Comparison of ENCODE assay signal across 7 mouse cellular contexts in genomic region chrX:13244588-13244987, GRCm38 (mm10). TPM values are rescaled to one million over a fixed set of nuclear protein-coding genes. Genes with fewer than 3 reads are reported as not detected.
A peak's percentile ranks its signal among the peaks of the same experiment; 100 is the strongest.
DNase-seq lines count a peak whose midpoint lies in the region; ATAC-seq lines count a peak whose summit lies in the region.

No protein-coding gene starts in this region.

- ATAC-seq in limb, embryonic 12.5 days (ENCODE audit: insufficient number of reproducible peaks, insufficient read depth, low FRiP score, low TSS enrichment, low read depth) = no peak
- ATAC-seq in liver, embryonic 16.5 days (ENCODE audit: low read depth) = peak; percentile 73

- no peak overlapping the region for H3K4me3 ChIP-seq in limb, embryonic 12.5 days (replicated peaks)
- no peak overlapping the region for H3K4me3 ChIP-seq in limb, embryonic 10.5 days
- H3K4me3 ChIP-seq in brown adipose tissue, adult 24 weeks (ENCODE audit: insufficient read depth, low read depth, low read length) = no peak overlapping the region
- no peak overlapping the region for H3K4me3 ChIP-seq in liver, embryonic 16.5 days (ENCODE audit: low read depth, low read length)

- H3K4me1 ChIP-seq in limb, embryonic 12.5 days (replicated peaks) = peaks cover 13% of the 10 kb centered on the region
- H3K4me1 ChIP-seq in limb, embryonic 10.5 days = peaks cover 19% of the 10 kb centered on the region
- peaks cover 5% of the 10 kb centered on the region; the same call in 1 of the 2 replicates for H3K4me1 ChIP-seq in brown adipose tissue, adult 24 weeks (ENCODE audit: control insufficient read depth, insufficient read depth, insufficient read length, low read length)
- peaks cover 14% of the 10 kb centered on the region for H3K4me1 ChIP-seq in liver, embryonic 16.5 days (ENCODE audit: control insufficient read depth, low read depth, low read length)

- no peak for DNase-seq in limb, embryonic 10.5 days (ENCODE audit: low spot score)
- DNase-seq in kidney, adult 8-10 months = peak; percentile 51 to 72
- DNase-seq in layer of hippocampus, postnatal 25 days (ENCODE audit: extremely low spot score in 1 of 2, low spot score in 1 of 2) = no peak
- DNase-seq in ovary, postnatal 36 days (ENCODE audit: low spot score) = no peak

- no peak overlapping the region for H3K4me2 ChIP-seq in limb, embryonic 12.5 days
- peak overlapping the region; percentile 17 for H3K4me2 ChIP-seq in liver, embryonic 16.5 days (ENCODE audit: low read depth, low read length)

- H3K27ac ChIP-seq in limb, embryonic 12.5 days = 0 out of 2 replicates have a peak overlapping the region, but pooled peaks have one; percentile 31
- H3K27ac ChIP-seq in limb, embryonic 10.5 days = no peak overlapping the region
- H3K27ac ChIP-seq in brown adipose tissue, adult 24 weeks (replicated peaks; ENCODE audit: low read depth, low read length) = peak overlapping the region; percentile 76
- peak overlapping the region; percentile 66 for H3K27ac ChIP-seq in liver, embryonic 16.5 days (ENCODE audit: low read length)

- H3K36me3 ChIP-seq in limb, embryonic 12.5 days = no peaks in the 10 kb centered on the region
- no peaks in the 10 kb centered on the region for H3K36me3 ChIP-seq in limb, embryonic 10.5 days
- H3K36me3 ChIP-seq in liver, embryonic 16.5 days (ENCODE audit: control insufficient read depth, insufficient read depth) = no peaks in the 10 kb centered on the region

- H3K9me3 ChIP-seq in limb, embryonic 12.5 days = no peaks in the 10 kb centered on the region
- no peaks in the 10 kb centered on the region for H3K9me3 ChIP-seq in limb, embryonic 10.5 days (replicated peaks)
- no peaks in the 10 kb centered on the region for H3K9me3 ChIP-seq in liver, embryonic 16.5 days (replicated peaks; ENCODE audit: control insufficient read depth, low read length)

- no peak overlapping the region for H3K9ac ChIP-seq in limb, embryonic 12.5 days (replicated peaks)
- no peak overlapping the region for H3K9ac ChIP-seq in liver, embryonic 16.5 days (ENCODE audit: low read depth, low read length)

- peaks cover 34% of the 10 kb centered on the region for H3K27me3 ChIP-seq in limb, embryonic 12.5 days
- H3K27me3 ChIP-seq in limb, embryonic 10.5 days (ENCODE audit: low read depth, poor library complexity, severe bottlenecking) = peaks cover 85% of the 10 kb centered on the region
- no peaks in the 10 kb centered on the region for H3K27me3 ChIP-seq in liver, embryonic 16.5 days (ENCODE audit: control insufficient read depth, insufficient read depth, low read depth, low read length)

RNA-seq across cellular contexts. Expression of gene Ddx3x, which starts 36.2 kb away (rescaled TPM):
- 180 and 181 TPM in 2 replicates for polyA plus RNA-seq in limb, embryonic 12.5 days (2016; fragmentation: Nextera tagmentation; extraction: Ambion mirVana)
- 156 and 178 TPM in 2 replicates for polyA plus RNA-seq in limb, embryonic 10.5 days (2016; fragmentation: Nextera tagmentation; extraction: Ambion mirVana)
- 118 and 144 TPM in 2 replicates for polyA plus RNA-seq in brown adipose tissue, adult 24 weeks (2012; ENCODE audit: insufficient read depth, insufficient read length, missing spikeins)
- 43.9 and 44.5 TPM in 2 replicates for polyA plus RNA-seq in liver, embryonic 16.5 days (2015; fragmentation: Nextera tagmentation; extraction: Ambion mirVana)
- 100 to 1,000 TPM; 163 to 190 TPM for total RNA-seq in layer of hippocampus, postnatal 25 days (2021)

Comparison
In these comparisons a context has a peak if more than half of its experiments do, and no peak if none do; other contexts are left out.
1. DNase-seq: peak in kidney, adult 8-10 months (2 of 2); none in limb, embryonic 10.5 days (single experiment), layer of hippocampus, postnatal 25 days (0 of 2) and ovary, postnatal 36 days (single experiment).